Mouse (Mus musculus): Measurements from ENCODE around the gene Wdr86.
"Not testable (repeated sequence)": the region's sequence is repeated elsewhere in the genome, so short reads cannot be mapped to it uniquely, and the experiment has no call there.

The Wdr86 gene

GRCm38 (mm10) chr5:24733134-24733533, 2.6 kb upstream of the Wdr86 start:
- no peak for DNase-seq (ENCODE audit: low spot score in 2 of 2)

DNA sequence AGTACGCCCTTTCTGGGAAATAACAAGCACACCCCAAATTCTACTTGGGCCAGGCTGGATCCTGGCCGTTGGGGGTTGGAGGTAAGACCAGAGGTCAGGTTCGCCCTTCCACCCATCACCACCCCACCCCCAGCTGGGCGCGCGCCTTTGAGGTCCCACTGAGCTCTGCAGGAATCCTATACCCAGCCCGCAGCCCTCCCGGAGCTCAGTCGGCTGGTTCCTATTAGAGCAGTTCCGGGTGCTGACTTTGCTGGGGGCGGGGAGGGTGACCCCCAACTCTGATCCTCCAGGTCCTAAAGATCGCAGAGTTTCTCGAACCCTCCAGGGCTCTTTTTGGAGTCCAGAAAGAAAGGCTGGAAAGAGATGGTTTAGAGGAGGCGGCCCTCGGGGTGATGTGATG, 459 bp upstream of the Wdr86 start:
- DNase-seq (ENCODE audit: low spot score in 2 of 2): no peak

DNA sequence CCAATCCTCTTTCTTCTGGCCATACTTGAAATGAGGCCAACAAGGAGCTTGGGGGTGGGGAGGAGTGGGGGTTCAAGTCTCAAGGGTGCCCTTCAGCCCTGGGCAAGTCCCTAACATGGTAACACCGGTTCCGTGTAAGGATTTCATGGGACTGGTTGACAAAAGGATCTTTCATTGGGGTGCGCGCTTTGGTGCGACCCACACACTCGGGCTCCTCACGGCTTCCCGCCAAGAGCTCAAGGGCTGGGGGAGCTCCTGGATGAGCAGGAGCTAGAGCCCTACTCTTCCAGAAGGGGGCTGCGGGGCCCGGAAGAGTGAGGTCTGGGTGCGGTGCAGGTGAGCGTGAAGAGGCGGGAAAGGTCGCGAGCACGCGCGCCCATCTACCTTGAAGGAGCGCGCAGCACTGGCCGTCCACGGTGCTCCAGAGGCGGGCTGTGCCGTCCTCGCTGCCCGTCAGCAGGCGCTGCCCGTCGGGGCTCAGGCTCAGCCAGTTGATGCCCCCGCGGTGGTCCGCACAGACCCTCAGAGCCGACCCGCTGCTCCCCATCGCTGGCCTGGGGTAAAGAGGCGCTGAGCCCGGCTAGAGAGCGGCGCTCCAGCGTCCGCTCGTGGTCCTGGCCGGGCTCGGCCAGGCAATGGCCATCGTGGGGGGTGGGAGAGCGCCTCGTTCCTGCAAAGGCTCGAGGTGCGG, 585 bp downstream of the Wdr86 start:
- no peak for DNase-seq (ENCODE audit: low spot score in 2 of 2)

DNA sequence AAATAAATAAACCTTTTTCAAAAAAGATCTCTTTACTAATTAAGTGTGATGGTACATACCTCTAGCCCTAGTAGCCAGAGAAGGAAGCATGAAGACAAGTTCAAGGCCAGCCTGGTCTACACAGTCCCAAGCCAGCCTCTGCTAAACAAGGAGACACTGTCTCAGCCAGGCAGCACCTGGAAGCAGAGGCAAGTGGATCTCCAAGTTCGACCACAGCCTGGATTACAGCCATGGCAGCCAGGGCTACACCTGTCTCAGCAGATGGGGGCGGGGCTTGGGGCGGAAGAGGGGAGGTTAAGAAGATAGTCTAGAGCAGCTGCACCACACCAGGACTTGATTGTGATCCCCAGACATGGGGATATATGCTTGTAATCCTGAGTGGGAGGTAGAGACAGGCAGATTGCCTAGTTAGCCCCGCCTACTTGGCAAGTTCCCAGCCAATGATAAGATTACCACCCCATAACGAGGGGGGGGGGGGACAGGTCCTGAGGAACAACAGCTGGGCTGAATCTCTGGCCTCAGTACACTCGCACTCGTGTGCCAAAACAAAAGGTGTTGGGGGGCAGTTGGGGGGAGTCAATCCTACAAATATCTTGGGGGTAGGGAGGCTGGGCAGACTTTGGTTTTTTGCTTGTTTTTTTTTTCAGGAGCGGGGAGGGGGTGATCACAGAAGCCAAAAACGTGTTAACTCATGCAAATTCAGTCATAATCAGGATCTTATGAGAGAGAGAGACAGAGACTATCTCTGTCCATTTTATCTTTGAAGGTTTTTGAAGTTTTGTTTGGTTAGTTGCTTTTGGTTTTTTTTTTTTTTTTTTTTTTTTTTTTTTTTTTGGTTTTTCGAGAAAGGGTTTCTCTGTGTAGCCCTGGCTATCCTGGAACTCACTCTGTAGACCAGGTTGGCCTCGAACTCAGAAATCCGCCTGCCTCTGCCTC, 3.4 kb downstream of the Wdr86 start:
- DNase-seq (ENCODE audit: low spot score in 2 of 2): no peak

DNA sequence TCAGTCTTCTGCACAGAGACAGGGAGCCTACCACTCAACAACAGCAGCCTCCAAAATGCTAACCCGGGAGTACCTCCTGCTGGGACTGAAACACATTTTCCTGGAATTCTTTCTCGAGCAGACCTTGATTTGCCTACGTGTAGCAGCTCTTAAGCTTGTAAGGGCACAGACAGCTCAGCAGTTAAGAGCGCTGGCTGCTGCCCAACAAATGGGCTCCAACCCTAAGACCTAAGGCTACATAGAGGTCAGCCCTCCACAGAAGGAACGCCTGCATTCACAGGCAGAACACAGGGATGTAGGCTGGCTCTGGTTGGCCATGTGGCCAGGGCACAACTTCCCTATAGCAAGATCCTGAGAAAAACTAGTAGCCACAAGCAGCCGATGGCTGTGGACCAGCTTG, 4.6 kb downstream of the Wdr86 start:
- DNase-seq (ENCODE audit: low spot score in 2 of 2): no peak

GRCm38 (mm10) chr5:24724805-24725204, 5.7 kb downstream of the Wdr86 start:
- no peak for DNase-seq (ENCODE audit: low spot score in 2 of 2)

DNA sequence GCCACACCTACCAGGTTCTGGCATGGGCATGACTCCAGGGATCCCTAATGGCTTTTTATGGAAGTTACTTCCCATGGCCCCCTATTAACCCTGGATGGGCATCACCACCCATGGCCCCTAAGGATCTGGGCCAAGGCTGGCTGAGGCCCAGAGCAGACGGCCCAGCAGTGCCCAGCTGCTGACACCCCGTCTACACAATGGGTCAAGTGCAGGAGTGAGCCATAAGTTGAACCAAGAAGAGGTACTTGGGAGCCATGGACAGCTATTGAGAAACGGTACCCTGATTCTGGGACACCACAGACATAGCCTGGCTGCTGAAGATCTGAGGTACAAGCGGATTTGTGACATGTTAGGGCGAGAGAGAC, 6.3 kb downstream of the Wdr86 start:
- DNase-seq (ENCODE audit: low spot score in 2 of 2): no peak

- no peak for DNase-seq (ENCODE audit: low spot score in 2 of 2)
Observed at GRCm38 (mm10) chr5:24723527-24724269, 6.8 kb downstream of the Wdr86 start.

DNA sequence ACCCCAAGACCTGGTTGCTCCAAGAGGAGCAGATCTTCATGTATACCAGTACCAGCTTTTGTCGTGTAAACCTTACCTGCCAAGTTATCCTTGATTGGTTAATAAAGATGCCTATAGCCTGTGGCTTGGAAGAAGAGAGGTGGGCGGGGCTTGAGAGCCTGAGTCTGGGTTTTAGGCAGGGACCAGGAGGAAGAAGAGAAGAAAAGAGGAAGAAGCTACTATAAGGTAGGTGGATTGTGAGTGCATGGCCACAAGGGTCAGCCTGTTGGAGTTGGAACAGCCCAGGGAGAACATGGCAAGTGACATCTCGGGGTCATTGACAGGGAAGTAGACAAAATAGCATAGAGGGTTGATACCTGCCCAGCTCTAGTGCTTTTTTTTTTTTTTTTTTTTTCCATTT, 10.7 kb downstream of the Wdr86 start:
- no peak for DNase-seq (ENCODE audit: low spot score in 2 of 2)

DNA sequence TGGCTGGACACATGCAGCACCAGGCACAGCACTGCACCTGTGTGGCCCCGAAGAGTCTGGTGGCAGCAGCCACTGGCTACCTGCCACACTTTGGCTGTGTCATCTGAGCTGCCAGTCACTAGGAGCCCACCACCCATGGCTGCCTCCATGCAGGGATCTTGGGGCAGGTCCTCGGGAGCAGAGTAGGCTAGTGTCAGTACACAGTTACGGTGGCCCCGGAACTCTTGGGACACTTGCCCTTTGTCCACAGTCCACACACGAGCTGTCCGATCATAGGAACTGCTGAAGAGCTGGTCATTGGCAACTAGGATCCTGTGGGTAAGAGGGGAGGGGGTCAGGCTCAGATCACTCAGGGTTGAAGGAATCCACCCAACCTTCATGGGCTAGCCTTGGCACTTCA, 12.5 kb downstream of the Wdr86 start:
- DNase-seq (ENCODE audit: low spot score in 2 of 2): no peak

GRCm38 (mm10) chr5:24713987-24714386, 16.5 kb downstream of the Wdr86 start:
- no peak for DNase-seq (ENCODE audit: low spot score in 2 of 2)

- peak in 1 of 2 experiments; percentile 26 for DNase-seq (ENCODE audit: low spot score in 2 of 2)
Observed at GRCm38 (mm10) chr5:24713199-24713598, 17.3 kb downstream of the Wdr86 start.

- DNase-seq (ENCODE audit: low spot score in 2 of 2): no peak
Observed at GRCm38 (mm10) chr5:24711615-24712014, 18.9 kb downstream of the Wdr86 start.

DNA sequence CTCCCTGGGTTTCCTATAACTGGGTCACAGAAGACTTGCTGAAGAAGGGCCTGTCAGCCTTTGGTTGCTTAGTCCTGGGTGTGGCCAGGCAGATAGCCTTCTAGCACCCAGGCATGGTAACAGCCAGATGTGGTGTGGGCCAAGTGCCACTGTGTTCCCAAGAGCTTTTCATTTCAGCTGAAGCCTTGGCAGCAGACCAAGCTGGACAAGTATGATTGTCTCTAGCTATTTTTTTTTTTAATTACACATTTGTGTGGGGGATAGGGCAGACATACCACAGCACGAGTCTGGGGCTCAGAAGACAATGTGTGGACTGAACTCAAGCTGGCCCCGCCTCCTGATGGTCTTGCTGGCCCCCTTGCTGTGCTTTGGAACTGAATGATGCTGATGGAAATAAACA, 20.6 kb downstream of the Wdr86 start:
- DNase-seq (ENCODE audit: low spot score in 2 of 2): peak; percentile 46 to 54

- no peak for DNase-seq (ENCODE audit: low spot score in 2 of 2)
Observed at GRCm38 (mm10) chr5:24704615-24705014, 25.9 kb downstream of the Wdr86 start.

GRCm38 (mm10) chr5:24701271-24701670, 29.3 kb downstream of the Wdr86 start:
- DNase-seq (ENCODE audit: low spot score in 2 of 2): peak; percentile 27 to 40

DNA sequence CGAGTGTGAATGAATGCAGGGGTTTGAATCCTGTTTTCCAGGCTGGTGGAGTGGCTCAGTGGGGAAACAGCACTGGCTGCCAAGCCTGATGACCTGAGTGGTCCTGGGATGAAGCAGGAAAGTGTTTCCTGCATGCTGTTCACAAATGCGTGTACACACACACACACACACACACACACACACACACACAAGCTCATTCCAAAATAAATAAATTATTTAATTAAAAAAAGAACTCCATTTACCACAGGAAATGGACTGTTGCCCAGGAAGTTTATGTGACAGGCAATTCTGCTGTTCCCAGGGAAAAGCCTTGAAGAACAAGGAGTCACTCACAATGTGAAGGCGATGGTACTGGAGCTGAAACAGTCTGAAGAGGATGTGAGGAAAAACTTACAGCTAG, 33.8 kb downstream of the Wdr86 start:
- no peak for DNase-seq (ENCODE audit: low spot score in 2 of 2)

DNA sequence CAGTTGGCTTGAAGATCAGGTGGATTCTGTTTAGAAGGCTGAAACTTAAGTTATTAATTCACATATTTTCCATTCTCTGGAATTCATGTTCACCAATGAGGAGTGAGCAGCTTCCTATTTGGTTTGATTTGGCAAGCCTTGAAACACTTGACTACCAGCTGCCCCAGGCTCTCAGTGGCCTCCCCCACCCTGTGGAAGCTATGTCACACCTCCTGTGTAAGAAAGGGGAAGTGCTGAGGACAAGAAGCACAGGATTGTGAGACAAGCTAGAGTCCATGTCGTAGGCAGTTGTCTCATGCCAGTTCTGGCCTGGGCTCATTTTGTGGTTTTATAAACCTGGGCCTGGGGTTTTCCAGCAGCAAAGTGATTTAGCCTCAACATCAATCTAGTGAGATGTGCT, 42.8 kb downstream of the Wdr86 start:
- DNase-seq (ENCODE audit: low spot score in 2 of 2): peak in 1 of 2 experiments; percentile 24

- not testable (repeated sequence) for DNase-seq (ENCODE audit: low spot score in 2 of 2)
Observed at GRCm38 (mm10) chr5:24686671-24687420, 43.7 kb downstream of the Wdr86 start.

GRCm38 (mm10) chr5:24686176-24686575, 44.4 kb downstream of the Wdr86 start:
- peak in 1 of 2 experiments; percentile 38 for DNase-seq (ENCODE audit: low spot score in 2 of 2)

DNA sequence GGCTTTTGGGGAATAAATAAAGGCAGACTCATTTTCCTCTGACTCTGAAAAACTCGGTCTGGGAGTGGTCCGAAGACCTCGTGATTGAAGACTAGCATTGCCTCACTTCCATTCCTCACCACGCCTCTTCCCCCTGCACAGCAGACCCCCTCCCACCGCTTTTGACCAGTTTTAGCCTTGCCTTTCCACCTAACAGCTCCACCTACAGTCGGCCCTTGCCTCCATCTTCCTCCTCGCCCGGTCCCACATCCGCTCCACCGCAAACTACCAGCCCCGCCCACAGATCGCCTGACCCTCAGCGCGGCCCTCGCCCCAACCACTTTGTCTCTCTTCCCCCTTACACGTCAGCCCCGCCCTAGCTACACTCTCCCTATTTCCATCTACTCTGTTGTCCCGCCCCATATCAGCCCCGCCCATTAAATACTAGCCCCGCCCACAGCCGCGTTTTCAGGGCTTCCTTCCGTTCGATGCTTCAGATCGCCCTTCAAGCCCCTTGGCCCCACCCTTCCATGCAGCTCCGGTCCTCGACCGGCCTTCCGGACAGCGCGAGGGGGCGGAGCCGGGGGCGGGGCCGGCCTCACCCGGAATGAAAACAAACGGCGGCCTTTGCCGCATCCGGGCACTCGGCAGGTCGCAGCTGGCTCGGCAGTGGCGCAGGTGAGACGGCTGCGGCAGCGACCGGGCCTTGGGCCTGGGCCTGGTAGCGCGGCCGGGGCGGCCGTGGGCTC, 45.0 kb downstream of the Wdr86 start, which contains the start of gene Nub1:
Gene Nub1, plus strand, starts transcription at position 167 of the 728 bp plus-strand sequence.
- DNase-seq (ENCODE audit: low spot score in 2 of 2): peak; percentile 97

Measured in heart, adult 9 months (tissue).